Mouse (Mus musculus): ENCODE results near the gene Furin.

Furin gene

GRCm38 (mm10) chr7:80343270-80344018, 61.8 kb downstream of the Furin start:
- no peak for ATAC-seq (ENCODE audit: low TSS enrichment)

- peak; percentile 53 for ATAC-seq (ENCODE audit: low TSS enrichment)
Observed at GRCm38 (mm10) chr7:80342858-80343257, 62.4 kb downstream of the Furin start, which contains the start of gene Hddc3. Gene Hddc3, plus strand, starts transcription at chr7:80343104.

DNA sequence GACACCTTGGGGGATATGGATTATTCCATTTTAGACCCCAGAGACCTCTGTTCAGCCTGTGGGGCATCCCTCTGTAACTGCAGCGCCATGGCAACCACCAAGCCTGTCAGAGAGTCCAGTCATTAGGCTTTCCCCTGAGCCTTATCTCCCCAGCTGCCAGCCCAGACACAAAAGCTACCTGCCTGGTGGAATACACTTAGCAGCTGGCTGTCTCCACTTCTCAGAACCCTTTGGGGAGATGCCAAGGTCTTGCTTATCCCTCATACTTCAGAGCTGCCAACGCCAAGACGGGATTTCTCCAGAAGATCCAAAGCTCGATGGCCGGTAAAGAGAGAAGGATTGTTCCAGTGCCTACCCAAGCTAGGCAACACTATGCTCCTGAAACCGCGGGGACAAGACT, 63.4 kb downstream of the Furin start:
- no peak for ATAC-seq (ENCODE audit: low TSS enrichment)

- peak; percentile 60 for ATAC-seq (ENCODE audit: low TSS enrichment)
Observed at GRCm38 (mm10) chr7:80340793-80341192, 64.4 kb downstream of the Furin start, which contains the start of gene Unc45a. Gene Unc45a, minus strand, starts transcription at chr7:80341005.

- peak; percentile 89 for ATAC-seq (ENCODE audit: low TSS enrichment)
Observed at GRCm38 (mm10) chr7:80339793-80340628, 65.2 kb downstream of the Furin start.

GRCm38 (mm10) chr7:80339371-80339770, 65.9 kb downstream of the Furin start:
- ATAC-seq (ENCODE audit: low TSS enrichment), result no peak

Measured in frontal cortex, adult (tissue).